Mouse (Mus musculus): ENCODE measurements around the gene Copz1. TPM values are rescaled to one million over a fixed set of nuclear protein-coding genes. Genes with fewer than 3 reads are reported as not detected.

The Copz1 gene
- polyA plus RNA-seq, 1 experiment: 80.1 TPM

GRCm38 (mm10) chr15:103280817-103281464 is 8.4 kb downstream of the Copz1 start:
- TF ChIP-seq GATA1 (IDR thresholded peaks at IDR 0.05; ENCODE audit: low read length): no peak

GRCm38 (mm10) chr15:103281465-103282205 is 9.1 kb downstream of the Copz1 start:
- TF ChIP-seq GATA1 (IDR thresholded peaks at IDR 0.05; ENCODE audit: low read length): no peak

- no peak for TF ChIP-seq GATA1 (IDR thresholded peaks at IDR 0.05; ENCODE audit: low read length)
Observed at GRCm38 (mm10) chr15:103284066-103284465, 11.6 kb downstream of the Copz1 start.

- TF ChIP-seq GATA1 (IDR thresholded peaks at IDR 0.05; ENCODE audit: low read length): no peak
Observed at GRCm38 (mm10) chr15:103284647-103285046, 12.1 kb downstream of the Copz1 start.

- no peak for TF ChIP-seq GATA1 (IDR thresholded peaks at IDR 0.05; ENCODE audit: low read length)
Observed at GRCm38 (mm10) chr15:103285778-103286417, 13.4 kb downstream of the Copz1 start.

GRCm38 (mm10) chr15:103289600-103289999 is 17.1 kb downstream of the Copz1 start:
- TF ChIP-seq GATA1 (IDR thresholded peaks at IDR 0.05; ENCODE audit: low read length): no peak

GRCm38 (mm10) chr15:103290417-103290816 is 17.9 kb downstream of the Copz1 start:
- no peak for TF ChIP-seq GATA1 (IDR thresholded peaks at IDR 0.05; ENCODE audit: low read length)

GRCm38 (mm10) chr15:103290843-103291242 is 18.3 kb downstream of the Copz1 start:
- TF ChIP-seq GATA1 (IDR thresholded peaks at IDR 0.05; ENCODE audit: low read length): no peak

GRCm38 (mm10) chr15:103292673-103293345 is 20.3 kb downstream of the Copz1 start:
- TF ChIP-seq GATA1 (IDR thresholded peaks at IDR 0.05; ENCODE audit: low read length): no peak

GRCm38 (mm10) chr15:103293375-103293774 is 20.9 kb downstream of the Copz1 start:
- TF ChIP-seq GATA1 (IDR thresholded peaks at IDR 0.05; ENCODE audit: low read length): no peak

- TF ChIP-seq GATA1 (IDR thresholded peaks at IDR 0.05; ENCODE audit: low read length): no peak
Observed at GRCm38 (mm10) chr15:103294649-103295048, 22.1 kb downstream of the Copz1 start.

- no peak for TF ChIP-seq GATA1 (IDR thresholded peaks at IDR 0.05; ENCODE audit: low read length)
Observed at GRCm38 (mm10) chr15:103295851-103296250, 23.3 kb downstream of the Copz1 start.

- no peak for TF ChIP-seq GATA1 (IDR thresholded peaks at IDR 0.05; ENCODE audit: low read length)
Observed at GRCm38 (mm10) chr15:103297313-103297712, 24.8 kb downstream of the Copz1 start.

- no peak for TF ChIP-seq GATA1 (IDR thresholded peaks at IDR 0.05; ENCODE audit: low read length)
Observed at GRCm38 (mm10) chr15:103298026-103298425, 25.5 kb downstream of the Copz1 start.

- no peak for TF ChIP-seq GATA1 (IDR thresholded peaks at IDR 0.05; ENCODE audit: low read length)
Observed at GRCm38 (mm10) chr15:103298861-103299616, 26.5 kb downstream of the Copz1 start.
